Mouse (Mus musculus): ENCODE measurements around the gene Ttc7b.
A peak's percentile ranks its signal among the peaks of the same experiment; 100 is the strongest.

DNA sequence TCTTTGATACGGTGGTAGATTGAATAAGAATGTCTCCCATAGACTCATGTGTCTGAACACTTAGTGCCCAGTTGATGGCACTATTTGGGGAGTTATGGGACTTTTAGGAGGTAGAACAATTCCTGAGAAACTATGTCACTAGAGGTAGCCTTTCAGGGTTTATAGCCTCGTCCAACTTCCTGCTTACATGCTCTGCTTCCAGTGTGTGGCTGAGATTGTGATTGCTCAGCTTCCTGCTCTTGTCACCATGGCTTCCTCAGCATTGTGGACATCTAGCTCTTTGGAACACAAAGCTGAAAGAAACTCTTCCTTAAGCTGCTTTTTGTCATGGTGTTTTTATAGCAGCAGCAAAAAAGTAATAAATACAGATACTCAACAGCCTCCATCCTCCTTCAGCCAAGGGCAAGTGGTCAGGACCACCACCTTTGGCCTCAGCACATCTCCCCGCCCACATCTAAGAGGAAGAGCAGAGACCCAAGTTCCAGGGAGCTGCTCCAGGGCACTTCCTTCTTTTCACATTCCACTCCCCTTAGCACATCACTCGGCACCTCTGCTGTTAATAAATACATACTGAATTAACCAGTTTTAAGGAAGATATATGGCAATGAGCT, 81.4 kb downstream of the Ttc7b start:
- peak; percentile 26; the same call in 1 of the 2 replicates for TF ChIP-seq CTCF (IDR thresholded peaks at IDR 0.05)
- TF ChIP-seq EP300 (IDR thresholded peaks at IDR 0.05; ENCODE audit: insufficient read depth, low read depth, low read length), result no peak
- no peak for TF ChIP-seq POLR2A (IDR thresholded peaks at IDR 0.05; ENCODE audit: insufficient read depth, low read depth, low read length)

All from heart, adult 2 months (tissue).